Mouse (Mus musculus): ENCODE data around the gene Cant1.

The Cant1 gene

DNA sequence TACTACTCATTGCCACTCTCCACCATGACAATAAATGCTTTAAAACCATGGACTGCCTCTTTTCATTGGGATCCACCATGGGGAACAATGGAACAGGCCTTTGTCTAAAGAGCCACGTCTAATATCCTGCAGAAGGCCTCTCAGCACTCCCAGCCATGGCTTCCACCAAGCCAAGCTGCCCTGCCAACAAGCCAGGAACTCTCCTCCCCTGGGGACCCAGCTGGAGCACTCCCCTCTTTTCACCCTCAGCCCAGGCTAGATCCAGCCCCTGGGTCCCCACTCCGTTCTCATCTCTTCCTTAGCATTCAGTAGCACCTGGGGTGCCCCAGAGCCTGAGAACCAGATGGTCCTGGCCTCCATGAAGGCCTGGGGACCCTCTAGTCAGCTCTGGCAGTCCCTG, 34.1 kb upstream of the Cant1 start:
- Histone ChIP-seq H3K9me3 (ENCODE audit: low read length) (no peaks in the 10 kb centered on the region), H3K4me1 (replicated peaks; ENCODE audit: low read depth, low read length) (peaks cover 31% of the 10 kb centered on the region), H3K4me3 (replicated peaks; ENCODE audit: low read length) (no peak overlapping the region), H3K36me3 (ENCODE audit: insufficient read depth, low read length) (no peaks in the 10 kb centered on the region), H3K27me3 (ENCODE audit: insufficient read depth, low read length) (peaks cover 22% of the 10 kb centered on the region)
- no peak for TF ChIP-seq POU5F1 (IDR thresholded peaks at IDR 0.05; ENCODE audit: borderline replicate concordance, low read length)
- no peak for TF ChIP-seq NANOG (IDR thresholded peaks at IDR 0.05; ENCODE audit: borderline replicate concordance, low read length)

DNA sequence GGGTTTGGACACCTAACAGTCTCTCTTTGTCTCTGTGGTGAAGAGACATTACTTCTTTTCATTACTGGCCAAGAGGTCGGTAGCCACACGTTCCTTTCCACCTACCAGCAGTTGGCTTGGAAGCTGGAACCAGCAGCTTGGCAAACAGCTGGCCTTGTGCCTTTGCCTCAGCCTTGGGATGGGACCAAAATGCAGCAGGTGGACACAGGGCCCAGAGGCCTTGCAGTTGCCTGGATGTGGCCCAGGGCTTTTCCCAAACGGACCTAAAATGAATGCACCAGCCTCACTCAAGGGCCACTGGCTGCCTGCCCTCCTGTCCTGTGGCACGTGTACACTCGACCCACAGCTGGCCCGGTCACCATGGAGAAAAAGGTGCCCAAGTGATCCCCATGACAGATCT, 32.3 kb upstream of the Cant1 start:
- Histone ChIP-seq H3K27me3 (ENCODE audit: insufficient read depth, low read length) (peaks cover 17% of the 10 kb centered on the region), H3K4me3 (replicated peaks; ENCODE audit: low read length) (no peak overlapping the region), H3K36me3 (ENCODE audit: insufficient read depth, low read length) (no peaks in the 10 kb centered on the region), H3K4me1 (replicated peaks; ENCODE audit: low read depth, low read length) (peaks cover 24% of the 10 kb centered on the region), H3K9me3 (ENCODE audit: low read length) (no peaks in the 10 kb centered on the region)
- TF ChIP-seq CTCF (conservative IDR thresholded peaks at IDR 0.05; ENCODE audit: low read length), result no peak
- TF ChIP-seq POU5F1 (IDR thresholded peaks at IDR 0.05; ENCODE audit: borderline replicate concordance, low read length), result no peak
- TF ChIP-seq NANOG (IDR thresholded peaks at IDR 0.05; ENCODE audit: borderline replicate concordance, low read length), result no peak

DNA sequence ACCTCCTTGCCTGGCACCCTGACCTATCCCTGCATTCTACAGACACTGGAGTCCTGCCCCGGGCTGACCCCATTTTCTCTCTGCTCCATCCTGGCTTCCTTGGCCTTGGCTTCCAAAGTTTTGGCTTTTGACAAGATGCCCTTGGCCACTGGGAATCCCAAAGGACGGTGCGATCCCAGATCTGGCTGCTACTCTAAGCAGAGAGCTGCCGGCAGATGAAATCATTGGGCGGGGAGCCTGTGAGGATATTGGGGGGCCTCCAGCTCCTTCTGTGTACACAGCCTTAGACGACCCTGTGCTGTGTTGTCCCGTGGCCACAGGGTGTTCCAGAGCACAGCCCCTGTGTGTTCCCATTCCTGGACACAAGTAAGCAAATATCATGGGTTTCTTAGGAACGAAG, 29.5 kb upstream of the Cant1 start:
- TF ChIP-seq CTCF (conservative IDR thresholded peaks at IDR 0.05; ENCODE audit: low read length), result no peak
- no peak for TF ChIP-seq POU5F1 (IDR thresholded peaks at IDR 0.05; ENCODE audit: borderline replicate concordance, low read length)
- TF ChIP-seq NANOG (IDR thresholded peaks at IDR 0.05; ENCODE audit: borderline replicate concordance, low read length), result no peak
- Histone ChIP-seq H3K27me3 (ENCODE audit: insufficient read depth, low read length) (peaks cover 15% of the 10 kb centered on the region), H3K9me3 (ENCODE audit: low read length) (no peaks in the 10 kb centered on the region), H3K36me3 (ENCODE audit: insufficient read depth, low read length) (no peaks in the 10 kb centered on the region), H3K4me1 (replicated peaks; ENCODE audit: low read depth, low read length) (no peaks in the 10 kb centered on the region; the same call in 1 of the 2 replicates), H3K4me3 (replicated peaks; ENCODE audit: low read length) (no peak overlapping the region)

DNA sequence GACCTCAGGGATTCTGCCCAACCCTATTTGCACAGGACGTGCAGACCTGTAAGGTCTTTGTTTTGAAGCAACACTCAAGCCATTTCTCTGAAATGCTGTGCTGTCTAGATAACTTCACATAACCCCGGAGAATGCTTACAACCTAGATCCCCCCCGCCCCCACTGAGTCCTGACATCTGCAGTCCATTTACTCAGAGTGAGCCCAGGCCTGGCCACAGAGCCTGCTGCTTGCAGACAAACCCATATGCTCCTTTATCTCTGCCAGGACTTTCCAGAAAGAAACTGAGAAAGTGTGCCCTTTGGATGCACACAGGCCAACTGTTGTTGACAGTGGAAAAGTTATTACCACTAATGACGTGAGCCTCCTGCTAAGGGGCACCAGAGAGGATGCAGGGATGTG, 28.5 kb upstream of the Cant1 start:
- no peaks in the 10 kb centered on the region for H3K9me3 ChIP-seq (ENCODE audit: low read length)
- no peak overlapping the region for H3K4me3 ChIP-seq (replicated peaks; ENCODE audit: low read length)
- H3K36me3 ChIP-seq (ENCODE audit: insufficient read depth, low read length), result no peaks in the 10 kb centered on the region
- H3K4me1 ChIP-seq (replicated peaks; ENCODE audit: low read depth, low read length), result no peaks in the 10 kb centered on the region; the same call in 1 of the 2 replicates
- H3K27me3 ChIP-seq (ENCODE audit: insufficient read depth, low read length), result peaks cover 15% of the 10 kb centered on the region
- no peak for TF ChIP-seq POU5F1 (IDR thresholded peaks at IDR 0.05; ENCODE audit: borderline replicate concordance, low read length)
- no peak for TF ChIP-seq NANOG (IDR thresholded peaks at IDR 0.05; ENCODE audit: borderline replicate concordance, low read length)
- no peak for TF ChIP-seq CTCF (conservative IDR thresholded peaks at IDR 0.05; ENCODE audit: low read length)

DNA sequence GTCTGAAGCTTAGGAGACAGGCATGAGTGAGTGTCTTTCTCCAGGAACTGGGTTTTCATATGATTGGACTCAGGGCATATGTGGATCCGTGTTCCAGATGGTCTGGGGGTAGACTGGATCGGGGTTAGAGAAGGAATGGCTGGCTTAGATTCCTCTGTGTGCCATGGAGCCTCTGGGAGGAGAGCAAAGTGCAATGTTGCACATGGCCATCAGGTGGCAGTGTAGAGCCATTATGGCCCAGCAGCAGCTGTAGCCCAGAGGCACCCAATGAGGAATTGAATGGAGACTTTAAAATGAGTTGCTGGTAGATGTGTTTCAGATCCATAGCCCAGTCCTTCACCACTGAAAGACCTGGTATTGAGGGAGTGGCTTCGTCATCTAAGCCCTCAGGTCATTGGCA, 27.0 kb upstream of the Cant1 start:
- no peaks in the 10 kb centered on the region for H3K9me3 ChIP-seq (ENCODE audit: low read length)
- H3K4me3 ChIP-seq (replicated peaks; ENCODE audit: low read length), result no peak overlapping the region
- H3K36me3 ChIP-seq (ENCODE audit: insufficient read depth, low read length), result no peaks in the 10 kb centered on the region
- H3K4me1 ChIP-seq (replicated peaks; ENCODE audit: low read depth, low read length), result no peaks in the 10 kb centered on the region; the same call in 1 of the 2 replicates
- peaks cover 15% of the 10 kb centered on the region for H3K27me3 ChIP-seq (ENCODE audit: insufficient read depth, low read length)
- no peak for TF ChIP-seq POU5F1 (IDR thresholded peaks at IDR 0.05; ENCODE audit: borderline replicate concordance, low read length)
- peak; percentile 93 for TF ChIP-seq CTCF (conservative IDR thresholded peaks at IDR 0.05; ENCODE audit: low read length)
- TF ChIP-seq NANOG (IDR thresholded peaks at IDR 0.05; ENCODE audit: borderline replicate concordance, low read length), result no peak

DNA sequence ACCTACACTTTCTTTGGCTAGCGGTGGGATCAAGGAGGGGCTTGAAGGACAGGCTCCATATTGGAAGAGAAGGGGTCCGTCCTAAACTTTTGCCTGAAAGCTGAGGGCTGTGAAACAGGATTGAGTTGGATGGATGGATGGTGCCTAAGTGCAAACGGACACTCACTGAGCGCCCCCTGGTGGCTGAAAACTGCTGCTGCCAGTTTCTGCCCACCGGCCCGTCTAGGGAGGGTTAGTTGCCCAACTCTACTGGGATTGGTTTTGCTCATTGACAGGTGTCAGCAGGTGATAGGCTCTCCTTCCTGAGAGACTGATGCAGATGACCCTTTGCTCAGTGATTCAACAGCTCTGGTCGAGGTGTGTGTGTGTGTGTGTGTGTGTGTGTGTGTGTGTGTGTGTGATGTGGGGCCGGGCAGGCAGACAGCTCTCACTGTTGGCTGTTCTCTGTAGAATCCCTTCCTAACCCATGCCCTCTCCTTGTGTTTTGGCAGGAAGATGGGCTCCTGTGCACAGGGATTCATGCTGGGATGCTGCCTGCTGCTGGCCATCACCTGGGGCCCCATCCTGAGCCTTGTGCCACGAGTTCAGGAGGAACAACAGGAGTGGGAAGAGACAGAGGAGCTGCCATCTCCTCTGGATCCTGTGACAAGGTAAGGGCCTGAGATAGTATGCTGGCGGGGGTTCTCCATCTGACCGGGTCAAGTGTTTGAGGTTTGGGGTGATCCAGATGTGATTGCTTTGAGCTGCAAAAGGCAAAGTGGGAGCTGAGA, 24.5 kb upstream of the Cant1 start:
- H3K27me3 ChIP-seq (ENCODE audit: insufficient read depth, low read length), result peaks cover 7% of the 10 kb centered on the region; the same call in 1 of the 2 replicates
- H3K36me3 ChIP-seq (ENCODE audit: insufficient read depth, low read length), result no peaks in the 10 kb centered on the region
- H3K9me3 ChIP-seq (ENCODE audit: low read length), result no peaks in the 10 kb centered on the region
- H3K4me1 ChIP-seq (replicated peaks; ENCODE audit: low read depth, low read length), result peaks cover 16% of the 10 kb centered on the region
- TF ChIP-seq POU5F1 (IDR thresholded peaks at IDR 0.05; ENCODE audit: borderline replicate concordance, low read length) (no peak), CTCF (conservative IDR thresholded peaks at IDR 0.05; ENCODE audit: low read length) (peak; percentile 66)
- H3K4me3 ChIP-seq (replicated peaks; ENCODE audit: low read length), result no peak overlapping the region

DNA sequence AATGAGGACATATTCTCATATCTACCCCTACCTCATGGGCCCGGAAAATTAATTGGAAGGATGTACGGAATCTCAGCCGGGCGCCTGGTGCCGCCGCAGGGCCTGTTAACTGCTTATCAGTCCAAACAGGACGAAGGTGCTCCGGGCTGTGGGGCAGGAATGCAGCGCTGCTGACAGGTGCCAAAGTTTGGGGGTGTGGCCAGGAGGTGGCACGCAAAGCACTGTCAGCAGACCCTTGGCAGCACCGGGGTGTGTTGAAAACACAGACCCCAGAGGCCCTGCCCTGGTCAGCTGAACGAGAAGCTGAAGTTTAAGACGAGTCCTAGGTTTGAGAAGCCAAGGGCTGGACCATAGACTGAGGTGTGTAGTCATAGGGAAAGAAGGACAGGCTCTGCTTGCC, 23.8 kb upstream of the Cant1 start:
- Histone ChIP-seq H3K9me3 (ENCODE audit: low read length) (no peaks in the 10 kb centered on the region), H3K4me1 (replicated peaks; ENCODE audit: low read depth, low read length) (peaks cover 22% of the 10 kb centered on the region), H3K36me3 (ENCODE audit: insufficient read depth, low read length) (no peaks in the 10 kb centered on the region), H3K27me3 (ENCODE audit: insufficient read depth, low read length) (peaks cover 3% of the 10 kb centered on the region; the same call in 1 of the 2 replicates), H3K4me3 (replicated peaks; ENCODE audit: low read length) (no peak overlapping the region)
- TF ChIP-seq CTCF (conservative IDR thresholded peaks at IDR 0.05; ENCODE audit: low read length), result no peak
- TF ChIP-seq POU5F1 (IDR thresholded peaks at IDR 0.05; ENCODE audit: borderline replicate concordance, low read length), result no peak
- TF ChIP-seq NANOG (IDR thresholded peaks at IDR 0.05; ENCODE audit: borderline replicate concordance, low read length), result no peak

DNA sequence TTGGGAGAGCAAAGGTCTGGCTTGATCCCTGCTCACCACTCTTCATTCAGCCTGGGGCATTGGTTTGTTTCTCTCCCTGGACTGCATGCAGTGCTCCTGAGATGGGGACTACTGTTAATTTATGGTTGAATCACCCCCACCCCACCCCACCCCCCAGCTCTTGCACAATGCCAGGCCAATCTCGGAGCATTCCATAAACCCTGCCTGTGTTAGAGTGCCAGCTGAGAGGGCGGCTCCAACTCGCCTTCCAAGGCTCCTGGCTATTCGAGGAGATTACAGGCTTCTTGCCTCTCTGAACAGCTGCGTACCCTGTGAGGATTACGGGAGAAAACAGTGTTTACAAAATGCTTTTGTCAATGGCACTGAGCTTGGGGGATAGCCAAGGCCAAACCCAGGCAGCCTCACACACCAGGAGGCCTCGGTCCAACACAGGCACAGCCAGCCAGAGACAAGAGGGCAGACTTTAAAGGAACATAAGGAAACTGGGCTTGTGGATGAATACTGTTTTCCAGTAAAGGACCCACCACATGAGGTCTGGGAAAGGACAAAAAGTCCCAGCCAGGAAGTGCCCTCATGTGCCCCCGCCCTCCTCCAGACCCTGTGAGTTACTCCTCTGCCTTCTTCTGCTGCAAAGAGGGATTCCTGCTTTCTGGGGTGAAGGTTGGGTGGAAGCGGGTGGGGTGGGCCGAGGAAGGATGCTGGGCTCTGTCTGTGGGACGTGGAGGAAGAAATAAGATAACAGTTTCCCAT, 20.0 kb upstream of the Cant1 start:
- peaks cover 33% of the 10 kb centered on the region for H3K4me1 ChIP-seq (replicated peaks; ENCODE audit: low read depth, low read length)

More for the DNA sequence above, 20.0 kb upstream of the Cant1 start:
- Histone ChIP-seq H3K4me3 (replicated peaks; ENCODE audit: low read length) (no peak overlapping the region), H3K9me3 (ENCODE audit: low read length) (no peaks in the 10 kb centered on the region), H3K27me3 (ENCODE audit: insufficient read depth, low read length) (peaks cover 25% of the 10 kb centered on the region), H3K36me3 (ENCODE audit: insufficient read depth, low read length) (no peaks in the 10 kb centered on the region)
- no peak for TF ChIP-seq NANOG (IDR thresholded peaks at IDR 0.05; ENCODE audit: borderline replicate concordance, low read length)
- no peak for TF ChIP-seq CTCF (conservative IDR thresholded peaks at IDR 0.05; ENCODE audit: low read length)
- no peak for TF ChIP-seq POU5F1 (IDR thresholded peaks at IDR 0.05; ENCODE audit: borderline replicate concordance, low read length)
